Mouse (Mus musculus) spleen, adult 2 months (tissue): ENCODE results near the gene Bcl2l11.

Experiments
- CTCF ChIP-seq: fragments of 200-500 bp; IDR thresholded peaks from 2 replicates; pipeline ENCODE4 v1.5.1; 2011; ENCODE audit warnings: mild to moderate bottlenecking, inconsistent platforms; ENCODE audit not compliant: insufficient read depth, insufficient read length, insufficient replicate concordance; ENCODE audit errors: extremely low read depth
- POLR2A ChIP-seq: fragments of 200-500 bp; IDR thresholded peaks from 2 replicates; pipeline ENCODE4 v1.6.1; 2011; ENCODE audit warnings: low read depth, low read length, inconsistent platforms

- no peak for TF ChIP-seq CTCF
- no peak for TF ChIP-seq POLR2A
Observed at GRCm38 (mm10) chr2:128208541-128208940, 82.7 kb downstream of the Bcl2l11 start.
